Mouse (Mus musculus) spleen, adult 2 months (tissue): ENCODE data around the gene Pcyt1a. TPM values are rescaled to one million over a fixed set of nuclear protein-coding genes. Genes with fewer than 3 reads are reported as not detected.

ENCODE experiments used
- DNase-seq, 2 experiments: peaks; one replicate each; pipeline versions ENCODE4 v3.0.0 to v3.0.0-alpha.2; 2012 to 2021; ENCODE audit warnings: low spot score in 2 of 2, low read depth in 1 of 2
- H3K27ac ChIP-seq: fragments of 200-500 bp; 2 replicates; pipeline ENCODE4 v1.5.1; 2012; ENCODE audit warnings: low read length, inconsistent platforms; ENCODE audit not compliant: insufficient read depth
- H3K27me3 ChIP-seq: fragments of 200-500 bp; 2 replicates; pipeline ENCODE4 v1.6.1; 2012; ENCODE audit warnings: mild to moderate bottlenecking, moderate library complexity, low read length, inconsistent platforms; ENCODE audit not compliant: control insufficient read depth, insufficient read depth
- H3K36me3 ChIP-seq: fragments of 200-500 bp; 2 replicates; pipeline ENCODE4 v1.6.1; 2012; ENCODE audit warnings: mild to moderate bottlenecking, low read length, inconsistent platforms; ENCODE audit not compliant: control insufficient read depth, insufficient read depth
- H3K4me1 ChIP-seq: fragments of 200-500 bp; 2 replicates; pipeline ENCODE4 v1.6.1; 2011; ENCODE audit warnings: inconsistent platforms; ENCODE audit not compliant: control insufficient read depth, insufficient read depth, insufficient read length
- H3K4me3 ChIP-seq: fragments of 200-500 bp; 2 replicates; pipeline ENCODE4 v1.5.1; 2011; ENCODE audit warnings: mild to moderate bottlenecking, inconsistent platforms; ENCODE audit not compliant: insufficient read depth, insufficient read length; ENCODE audit errors: extremely low read depth
- CTCF ChIP-seq: fragments of 200-500 bp; IDR thresholded peaks from 2 replicates; pipeline ENCODE4 v1.5.1; 2011; ENCODE audit warnings: mild to moderate bottlenecking, inconsistent platforms; ENCODE audit not compliant: insufficient read depth, insufficient read length, insufficient replicate concordance; ENCODE audit errors: extremely low read depth
- POLR2A ChIP-seq: fragments of 200-500 bp; IDR thresholded peaks from 2 replicates; pipeline ENCODE4 v1.6.1; 2011; ENCODE audit warnings: low read depth, low read length, inconsistent platforms
- WGBS: fragments of 180-500 bp; shearing (Covaris S2); methylation state at CpG from one replicate; pipeline ENCODE4 v1.1.7; 2018; 5-methylcytosine and 5-hydroxymethylcytosine counted together
- polyA plus RNA-seq: library from polyadenylated mRNA; depleted of rRNA; stranded (reverse); fragments of >200 nt; gene quantifications from 2 replicates; pipeline ENCODE4 v1.2.3, GENCODE M21; 2012

The Pcyt1a gene
- polyA plus RNA-seq, 1 experiment, result 13.1 TPM

DNA sequence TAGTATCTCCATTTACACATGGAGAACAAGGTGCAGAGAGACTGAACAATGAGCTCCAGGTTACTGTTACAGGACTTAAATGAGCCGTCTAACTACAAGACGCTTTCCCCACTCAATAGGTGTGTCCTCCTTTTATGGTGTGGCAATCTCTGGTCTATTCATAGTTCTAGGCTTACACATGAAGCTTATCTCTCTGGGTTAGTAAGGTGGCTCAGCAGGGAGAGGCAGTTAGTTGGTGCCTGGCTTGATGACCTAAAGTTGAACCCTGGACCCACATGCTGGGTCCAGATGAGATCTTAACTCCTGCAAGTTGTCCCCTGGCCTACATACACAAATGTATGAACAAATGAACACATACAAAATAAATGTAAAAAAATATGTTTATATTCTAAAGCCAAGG lies 32.7 kb downstream of the Pcyt1a start:
- DNase-seq, result no peak
- 89% methylated on average over 2 of the region's 2 CpGs for WGBS
- H3K4me3 ChIP-seq, result no peak overlapping the region
- no peaks in the 10 kb centered on the region for H3K27me3 ChIP-seq
- TF ChIP-seq CTCF, result no peak
- TF ChIP-seq POLR2A, result no peak
- no peak overlapping the region for H3K27ac ChIP-seq
- H3K36me3 ChIP-seq, result peaks cover 13% of the 10 kb centered on the region
- no peaks in the 10 kb centered on the region for H3K4me1 ChIP-seq

DNA sequence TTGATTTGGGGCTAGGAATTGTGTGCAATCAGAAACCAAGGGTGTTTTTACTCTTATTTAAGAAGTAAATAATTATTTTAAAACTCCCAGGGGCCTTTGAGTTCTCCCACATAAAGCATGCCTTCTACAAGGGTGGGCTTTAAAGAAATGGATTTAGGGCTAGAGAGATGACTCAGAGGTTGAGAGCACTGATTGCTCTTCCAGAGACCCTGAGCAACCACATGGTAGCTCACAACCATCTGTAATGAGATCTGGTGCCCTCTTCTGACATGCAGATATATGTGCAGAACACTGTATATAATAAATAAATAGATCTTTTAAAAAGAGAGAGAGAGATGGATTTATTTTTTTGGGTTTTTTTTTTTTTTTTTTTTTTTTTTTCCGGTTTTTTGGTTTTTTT lies 34.2 kb downstream of the Pcyt1a start:
- Histone ChIP-seq H3K4me3 (no peak overlapping the region), H3K36me3 (peaks cover 15% of the 10 kb centered on the region), H3K27ac (no peak overlapping the region), H3K4me1 (no peaks in the 10 kb centered on the region), H3K27me3 (no peaks in the 10 kb centered on the region)
- WGBS, result 0% methylated on average over 1 of the region's 1 CpGs
- no peak for DNase-seq
- TF ChIP-seq CTCF, result no peak
- TF ChIP-seq POLR2A, result no peak

DNA sequence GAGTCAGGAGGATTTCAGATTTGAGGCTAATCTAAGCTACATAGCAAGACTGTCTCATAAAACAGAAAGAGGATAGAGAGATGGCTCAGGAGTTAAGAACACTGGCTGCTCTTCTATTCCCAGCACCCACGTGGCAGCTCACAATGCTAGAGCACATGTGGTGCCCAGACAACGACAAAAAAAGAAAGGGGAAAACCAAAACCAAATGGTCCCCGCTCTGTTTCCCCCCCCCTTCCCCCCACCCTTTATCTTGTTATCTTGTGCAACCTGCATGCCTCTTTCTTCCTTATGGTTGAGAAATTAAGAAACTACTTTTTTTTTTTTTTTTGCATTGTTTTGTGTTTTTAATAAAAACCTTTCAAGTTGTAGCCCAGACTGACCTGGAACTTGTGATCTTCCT lies 37.8 kb downstream of the Pcyt1a start:
- DNase-seq, result no peak
- TF ChIP-seq POLR2A, result no peak
- TF ChIP-seq CTCF, result no peak
- no peaks in the 10 kb centered on the region for H3K4me1 ChIP-seq
- 12% methylated on average over 3 of the region's 3 CpGs for WGBS
- H3K27ac ChIP-seq, result no peak overlapping the region
- H3K4me3 ChIP-seq, result no peak overlapping the region
- H3K27me3 ChIP-seq, result no peaks in the 10 kb centered on the region
- peaks cover 19% of the 10 kb centered on the region for H3K36me3 ChIP-seq

DNA sequence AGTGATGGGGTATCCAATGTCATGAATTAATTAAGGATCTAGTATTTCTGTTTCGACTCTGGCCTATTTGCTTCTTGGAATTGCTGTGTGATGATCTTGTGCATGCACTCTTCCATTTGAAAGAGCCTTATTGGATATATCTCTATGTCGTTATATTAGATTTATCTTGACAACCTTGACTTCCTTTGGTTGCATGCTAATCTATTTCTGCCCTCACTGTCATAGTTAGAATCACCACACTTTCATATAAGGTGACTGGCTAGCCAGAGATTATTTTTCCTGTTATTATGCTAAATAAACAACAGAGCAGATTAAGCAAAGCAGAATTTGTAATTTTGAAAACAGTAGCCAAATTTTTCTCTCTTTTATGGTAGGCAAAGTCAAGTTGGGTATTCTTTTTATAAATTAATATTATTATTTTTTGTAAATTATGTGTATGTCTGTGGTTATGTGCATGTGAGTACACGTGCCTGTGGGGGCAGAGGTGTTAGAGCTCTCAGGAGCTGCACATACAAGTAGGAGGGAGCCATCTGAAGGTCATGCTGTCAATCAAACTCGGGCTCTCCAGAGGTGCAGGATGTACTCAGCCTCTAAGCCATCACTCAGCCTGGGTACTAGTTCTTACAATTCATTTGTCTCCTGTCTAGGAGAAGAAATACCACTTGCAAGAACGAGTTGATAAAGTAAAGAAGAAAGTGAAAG lies 38.8 kb downstream of the Pcyt1a start:
- no peaks in the 10 kb centered on the region for H3K27me3 ChIP-seq
- no peak overlapping the region for H3K4me3 ChIP-seq
- no peak for TF ChIP-seq POLR2A
- H3K27ac ChIP-seq, result no peak overlapping the region
- 56% methylated on average over 5 of the region's 5 CpGs for WGBS
- no peaks in the 10 kb centered on the region for H3K4me1 ChIP-seq
- no peak for DNase-seq
- H3K36me3 ChIP-seq, result peaks cover 16% of the 10 kb centered on the region

DNA sequence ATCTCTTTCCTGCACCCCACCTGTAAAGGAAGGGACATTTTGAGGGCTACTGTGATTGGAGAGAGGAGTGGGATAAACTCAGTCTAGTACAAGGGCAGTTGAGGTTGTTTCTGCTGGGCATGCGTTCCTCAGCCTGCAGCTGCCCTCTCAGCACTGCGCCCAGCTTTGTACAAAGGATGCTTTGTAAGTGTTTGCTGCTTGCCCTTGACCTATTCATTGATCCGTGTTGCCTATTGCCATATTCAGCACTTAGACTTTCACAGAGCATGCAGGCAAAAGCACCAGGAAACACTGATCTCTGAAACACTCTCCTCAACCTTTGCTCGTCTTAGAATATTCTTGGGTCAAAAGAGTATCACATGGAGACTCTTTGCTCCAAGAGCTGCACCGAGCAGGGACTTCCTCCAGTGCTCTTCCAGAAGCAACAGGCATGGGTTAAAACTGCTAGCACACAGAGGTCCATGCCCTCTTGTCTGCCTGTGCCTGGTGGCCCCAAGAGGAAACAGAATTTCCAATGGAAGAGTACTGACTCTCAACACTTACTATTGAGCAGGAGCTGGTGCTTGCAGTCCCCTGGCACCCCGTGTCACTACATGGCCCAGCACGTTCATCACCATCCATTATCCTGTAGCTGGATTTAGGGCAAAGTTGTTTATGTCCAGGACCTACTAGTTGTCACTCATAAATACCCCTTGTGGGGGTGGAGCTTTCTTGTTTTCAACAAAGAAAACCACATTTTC lies 41.7 kb downstream of the Pcyt1a start:
- TF ChIP-seq POLR2A, result no peak
- TF ChIP-seq CTCF, result no peak
- DNase-seq, result no peak
- Histone ChIP-seq H3K36me3 (peaks cover 13% of the 10 kb centered on the region), H3K4me1 (no peaks in the 10 kb centered on the region), H3K4me3 (no peak overlapping the region), H3K27ac (no peak overlapping the region), H3K27me3 (no peaks in the 10 kb centered on the region)
- WGBS, result 98% methylated on average over 7 of the region's 7 CpGs

DNA sequence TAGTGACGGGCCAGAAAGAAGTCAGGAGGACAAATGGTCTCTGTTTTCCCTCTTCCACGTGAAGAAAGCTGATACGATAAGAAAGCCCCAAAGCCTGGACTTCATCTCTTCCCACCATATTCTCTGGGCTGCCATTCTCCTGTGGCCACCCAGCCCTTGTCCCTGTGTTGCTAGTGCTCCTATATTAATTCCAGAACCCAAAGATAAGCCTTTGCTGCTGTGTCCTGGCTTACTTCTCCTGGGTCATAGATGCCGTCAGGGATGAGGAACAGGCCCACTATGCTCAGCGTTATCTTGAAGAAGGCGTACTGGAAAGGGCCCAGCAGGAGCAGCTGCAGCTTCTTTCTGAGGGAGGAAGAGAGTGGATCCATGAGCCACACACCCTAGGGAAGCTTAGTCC lies 46.6 kb downstream of the Pcyt1a start:
- DNase-seq, result no peak
- Histone ChIP-seq H3K27me3 (no peaks in the 10 kb centered on the region), H3K4me1 (no peaks in the 10 kb centered on the region), H3K4me3 (no peak overlapping the region), H3K36me3 (no peaks in the 10 kb centered on the region; the same call in 1 of the 2 replicates), H3K27ac (no peak overlapping the region)
- no peak for TF ChIP-seq CTCF
- no peak for TF ChIP-seq POLR2A
- 92% methylated on average over 6 of the region's 6 CpGs for WGBS

DNA sequence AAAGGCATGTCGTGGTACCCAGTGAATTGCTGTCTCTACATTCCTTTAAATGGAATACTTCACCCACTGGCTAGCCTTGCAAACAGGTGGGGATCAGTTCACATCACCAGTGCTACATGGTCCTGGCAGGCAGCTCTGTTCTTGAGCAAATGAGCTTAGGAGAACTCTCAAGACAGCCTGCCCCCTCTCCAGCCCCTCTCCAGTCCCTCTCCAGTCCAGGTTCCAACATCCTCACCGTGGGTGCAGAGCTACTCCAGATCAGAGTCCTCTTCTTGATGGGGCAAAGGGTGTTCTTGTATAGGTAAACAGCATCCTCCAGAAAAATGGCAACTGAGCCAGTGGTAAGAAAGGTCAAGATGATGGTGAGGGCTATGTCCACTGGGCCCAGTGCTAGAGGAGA lies 48.7 kb downstream of the Pcyt1a start:
- Histone ChIP-seq H3K36me3 (no peaks in the 10 kb centered on the region), H3K4me3 (no peak overlapping the region), H3K4me1 (no peaks in the 10 kb centered on the region), H3K27me3 (no peaks in the 10 kb centered on the region), H3K27ac (no peak overlapping the region)
- WGBS, result 86% methylated on average over 2 of the region's 2 CpGs
- TF ChIP-seq POLR2A, result no peak
- TF ChIP-seq CTCF, result no peak
- DNase-seq, result no peak
